Comparison of ENCODE assay signal across 9 mouse cellular contexts in the genomic region with DNA sequence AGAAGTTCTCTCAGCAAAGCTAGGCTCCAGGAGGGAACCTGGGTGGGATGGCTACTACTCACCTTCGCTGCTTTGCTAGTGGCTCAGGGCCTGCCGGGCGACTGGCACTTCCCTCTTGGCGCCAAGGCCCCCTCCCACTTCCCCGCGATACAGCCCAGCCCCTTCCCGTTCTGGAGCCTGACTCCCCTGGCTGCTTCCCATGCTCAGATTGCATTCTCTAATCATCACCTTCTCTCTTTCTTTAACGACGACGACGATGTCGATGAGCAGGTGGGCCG. TPM values are rescaled to one million over a fixed set of nuclear protein-coding genes. Genes with fewer than 3 reads are reported as not detected.
DNase-seq lines count a peak whose midpoint lies in the region; ATAC-seq and TF ChIP-seq lines count a peak whose summit lies in the region.
"Had no signal": no experiment of that assay in that cellular context is flagged by ENCODE, and none has a peak within 500 bp of the region (broad histone marks: within the 10 kb centered on the region; RNA-seq: fewer than 3 reads in every experiment).

A gene (minus strand): TSS at position 138 of the 278 bp plus-strand sequence.

- DNase-seq in layer of hippocampus, adult 2 months (ENCODE audit: low spot score in 2 of 2) = no peak
- no peak for DNase-seq in layer of hippocampus, postnatal 36 days
- DNase-seq in hindbrain, embryonic 10.5 days (ENCODE audit: low spot score) = no peak
- DNase-seq in liver, embryonic 11.5 days (ENCODE audit: low spot score) = no peak

- peak within 1 kb of the TSS; percentile 49 for H3K4me3 ChIP-seq in layer of hippocampus, adult 2 months
- peak within 1 kb of the TSS; percentile 29 for H3K4me3 ChIP-seq in forebrain, embryonic 12.5 days (replicated peaks)
- peak within 1 kb of the TSS; percentile 46 for H3K4me3 ChIP-seq in hindbrain, embryonic 10.5 days
- peak within 1 kb of the TSS; percentile 34 for H3K4me3 ChIP-seq in liver, embryonic 11.5 days (ENCODE audit: low read depth, low read length)
- H3K4me3 ChIP-seq in neural tube, embryonic 14.5 days (ENCODE audit: low read depth, low read length) = peak within 1 kb of the TSS; percentile 26

- no peaks in the 10 kb centered on the region for H3K36me3 ChIP-seq in forebrain, embryonic 12.5 days (replicated peaks)
- no peaks in the 10 kb centered on the region for H3K36me3 ChIP-seq in hindbrain, embryonic 10.5 days
- no peaks in the 10 kb centered on the region for H3K36me3 ChIP-seq in liver, embryonic 11.5 days (ENCODE audit: control insufficient read depth, insufficient read depth, low read length)
- H3K36me3 ChIP-seq in neural tube, embryonic 14.5 days (ENCODE audit: control insufficient read depth, insufficient read depth, low read length) = no peaks in the 10 kb centered on the region

- no peak for TF ChIP-seq CTCF in layer of hippocampus, adult 2 months (conservative IDR thresholded peaks at IDR 0.05)

- no peaks in the 10 kb centered on the region for H3K9me3 ChIP-seq in forebrain, embryonic 12.5 days
- no peaks in the 10 kb centered on the region for H3K9me3 ChIP-seq in hindbrain, embryonic 10.5 days
- no peaks in the 10 kb centered on the region for H3K9me3 ChIP-seq in liver, embryonic 11.5 days (ENCODE audit: control insufficient read depth, low read length)
- no peaks in the 10 kb centered on the region for H3K9me3 ChIP-seq in neural tube, embryonic 14.5 days (ENCODE audit: control insufficient read depth, low read length)

- ATAC-seq in forebrain, embryonic 12.5 days (ENCODE audit: low FRiP score) = no peak
- ATAC-seq in liver, embryonic 11.5 days (replicated peaks; ENCODE audit: low FRiP score) = no peak
- no peak for ATAC-seq in neural tube, embryonic 14.5 days (ENCODE audit: low read depth)
- ATAC-seq in cerebellum, adult (ENCODE audit: insufficient number of reproducible peaks, low FRiP score, low TSS enrichment) = no peak
- no peak for ATAC-seq in megakaryocyte, adult 5-6 weeks (ENCODE audit: poor library complexity, severe bottlenecking)

- H3K27ac ChIP-seq in layer of hippocampus, adult 2 months = peak within 1 kb of the TSS; percentile 68
- H3K27ac ChIP-seq in forebrain, embryonic 12.5 days = no peak within 1 kb of the TSS
- peak within 1 kb of the TSS; percentile 42 for H3K27ac ChIP-seq in hindbrain, embryonic 10.5 days
- H3K27ac ChIP-seq in liver, embryonic 11.5 days (ENCODE audit: low read depth, low read length) = no peak within 1 kb of the TSS
- no peak within 1 kb of the TSS for H3K27ac ChIP-seq in neural tube, embryonic 14.5 days (ENCODE audit: low read depth, low read length)

- WGBS in forebrain, embryonic 12.5 days = 3% methylated on average over 13 of the region's 13 CpGs
- 4% methylated on average over 13 of the region's 13 CpGs for WGBS in hindbrain, embryonic 10.5 days
- WGBS in liver, embryonic 11.5 days = 6% methylated on average over 13 of the region's 13 CpGs
- WGBS in neural tube, embryonic 14.5 days = 3% methylated on average over 13 of the region's 13 CpGs

- peak within 1 kb of the TSS; percentile 45 for H3K4me2 ChIP-seq in forebrain, embryonic 12.5 days
- H3K4me2 ChIP-seq in liver, embryonic 11.5 days = peak within 1 kb of the TSS; percentile 55
- peak within 1 kb of the TSS; percentile 37; the same call in 1 of the 2 replicates for H3K4me2 ChIP-seq in neural tube, embryonic 14.5 days (ENCODE audit: low read depth, low read length)

- peaks cover 19% of the 10 kb centered on the region for H3K4me1 ChIP-seq in forebrain, embryonic 12.5 days
- peaks cover 44% of the 10 kb centered on the region for H3K4me1 ChIP-seq in hindbrain, embryonic 10.5 days (replicated peaks)
- peaks cover 8% of the 10 kb centered on the region for H3K4me1 ChIP-seq in liver, embryonic 11.5 days (replicated peaks; ENCODE audit: control insufficient read depth, insufficient read depth, low read length)
- 0 out of 2 replicates have a peak, but pooled peaks cover 5% of the 10 kb centered on the region for H3K4me1 ChIP-seq in neural tube, embryonic 14.5 days (ENCODE audit: control insufficient read depth, insufficient read depth, low read length)

- peak within 1 kb of the TSS; percentile 17; the same call in 1 of the 2 replicates for H3K9ac ChIP-seq in forebrain, embryonic 12.5 days
- H3K9ac ChIP-seq in liver, embryonic 11.5 days (ENCODE audit: low read depth, low read length) = no peak within 1 kb of the TSS
- H3K9ac ChIP-seq in neural tube, embryonic 14.5 days (replicated peaks; ENCODE audit: low read depth, low read length) = no peak within 1 kb of the TSS; the same call in 1 of the 2 replicates

- peaks cover 84% of the 10 kb centered on the region for H3K27me3 ChIP-seq in forebrain, embryonic 12.5 days
- H3K27me3 ChIP-seq in hindbrain, embryonic 10.5 days (ENCODE audit: insufficient read depth, poor library complexity, severe bottlenecking) = peaks cover 92% of the 10 kb centered on the region
- H3K27me3 ChIP-seq in liver, embryonic 11.5 days (replicated peaks; ENCODE audit: control insufficient read depth, insufficient read depth, low read length) = peaks cover 49% of the 10 kb centered on the region
- peaks cover 35% of the 10 kb centered on the region for H3K27me3 ChIP-seq in neural tube, embryonic 14.5 days (ENCODE audit: control insufficient read depth, insufficient read depth, low read length)

RNA-seq across cellular contexts. Expression of the gene that starts here (rescaled TPM):
- 1 to 10 TPM; 4.4 to 5.6 TPM for total RNA-seq in layer of hippocampus, adult 2 months (2021)
- total RNA-seq in layer of hippocampus, postnatal 36 days (2021) = 1 to 10 TPM; 2.5 to 3.2 TPM
- polyA plus RNA-seq in forebrain, embryonic 12.5 days (2016; fragmentation: Nextera tagmentation; extraction: Ambion mirVana) = 5.5 and 6.0 TPM in 2 replicates
- 7.9 and 10.3 TPM in 2 replicates for polyA plus RNA-seq in hindbrain, embryonic 10.5 days (2016; fragmentation: Nextera tagmentation; extraction: Ambion mirVana)
- 3.9 and 4.8 TPM in 2 replicates for polyA plus RNA-seq in liver, embryonic 11.5 days (2014; fragmentation: Nextera tagmentation; extraction: Ambion mirVana)
- 1.9 and 3.9 TPM in 2 replicates for polyA plus RNA-seq in neural tube, embryonic 14.5 days (2014; fragmentation: Nextera tagmentation; extraction: Ambion mirVana)
- not detected in 2 replicates for total RNA-seq in megakaryocyte, adult 5-6 weeks (2015)
- 0.15 TPM in 1 of 2 replicates, not detected in the other for total RNA-seq in megakaryocyte, adult 5-6 weeks (2017)
- total RNA-seq: CH12.LX had no signal

Comparison
In these comparisons a context has a peak if more than half of its experiments do, and no peak if none do; other contexts are left out.
1. H3K27ac ChIP-seq: peak in layer of hippocampus, adult 2 months (single experiment) and hindbrain, embryonic 10.5 days (single experiment); none in forebrain, embryonic 12.5 days (single experiment), liver, embryonic 11.5 days (single experiment) and neural tube, embryonic 14.5 days (single experiment).
2. Peak in every context shown above with its lines, with median percentiles within 50 percentile points of each other: H3K4me3 ChIP-seq and H3K4me2 ChIP-seq.